Mouse (Mus musculus) myocyte (in vitro differentiated cells): ENCODE results near the gene Ankrd2. TPM values are rescaled to one million over a fixed set of nuclear protein-coding genes. Genes with fewer than 3 reads are reported as not detected.

Experiments
- H3K27me3 ChIP-seq: one replicate; pipeline ENCODE4 v1.6.1; 2011; ENCODE audit not compliant: control insufficient read depth, insufficient read depth, insufficient read length
- H3K36me3 ChIP-seq: one replicate; pipeline ENCODE4 v1.6.1; 2011; ENCODE audit not compliant: control insufficient read depth, insufficient read depth
- H3K4me2 ChIP-seq: one replicate; pipeline ENCODE4 v1.6.1; 2011; ENCODE audit warnings: low read depth, control low read depth
- H3K4me3 ChIP-seq: one replicate; pipeline ENCODE4 v1.5.1; 2011; ENCODE audit warnings: mild to moderate bottlenecking, control low read depth, moderate library complexity
- H3K79me2 ChIP-seq: one replicate; pipeline ENCODE4 v1.6.1; 2011; ENCODE audit not compliant: control insufficient read depth, insufficient read depth
- H3ac ChIP-seq: one replicate; pipeline ENCODE4 v1.6.1; 2011; ENCODE audit not compliant: control insufficient read depth, insufficient read length
- CEBPB ChIP-seq: IDR thresholded peaks from 2 replicates; pipeline ENCODE4 v1.6.1; 2011; ENCODE audit warnings: mild to moderate bottlenecking, moderate library complexity; ENCODE audit not compliant: poor library complexity, insufficient read depth, severe bottlenecking
- E2F4 ChIP-seq: IDR thresholded peaks from one replicate; pipeline ENCODE4 v1.6.1; 2011; ENCODE audit warnings: mild to moderate bottlenecking, control low read depth, moderate library complexity; ENCODE audit not compliant: insufficient read depth
- MAX ChIP-seq: IDR thresholded peaks from one replicate; pipeline ENCODE4 v1.6.1; 2011; ENCODE audit warnings: low read depth, mild to moderate bottlenecking, control low read depth
- MYOD1 ChIP-seq, 3 experiments: IDR thresholded peaks; one replicate each; pipeline ENCODE4 v1.6.1; 2011; ENCODE audit warnings: control low read depth in 2 of 3, low read depth in 2 of 3, mild to moderate bottlenecking in 2 of 3, moderate library complexity in 1 of 3; ENCODE audit not compliant: insufficient read length in 2 of 3, control insufficient read depth in 1 of 3
- MYOG ChIP-seq, 3 experiments: IDR thresholded peaks; one replicate each; pipeline ENCODE4 v1.6.1; 2011; ENCODE audit warnings: control low read depth in 2 of 3, low read depth in 2 of 3, mild to moderate bottlenecking in 2 of 3; ENCODE audit not compliant: insufficient read length in 2 of 3, control insufficient read depth in 1 of 3, insufficient read depth in 1 of 3
- POLR2A ChIP-seq: IDR thresholded peaks from one replicate; pipeline ENCODE4 v1.6.1; 2011; ENCODE audit warnings: low read depth, mild to moderate bottlenecking, control low read depth, moderate library complexity; ENCODE audit not compliant: insufficient read length
- POLR2AphosphoS2 ChIP-seq: IDR thresholded peaks from one replicate; pipeline ENCODE4 v1.6.1; 2011; ENCODE audit warnings: low read depth, control low read depth; ENCODE audit not compliant: insufficient read length
- REST ChIP-seq: IDR thresholded peaks from one replicate; pipeline ENCODE4 v1.6.1; 2011; ENCODE audit warnings: mild to moderate bottlenecking, control low read depth, moderate library complexity; ENCODE audit not compliant: insufficient read depth, insufficient read length
- SRF ChIP-seq: IDR thresholded peaks from one replicate; pipeline ENCODE4 v1.6.1; 2011; ENCODE audit warnings: low read depth; ENCODE audit not compliant: control insufficient read depth, insufficient read length
- TCF12 ChIP-seq: IDR thresholded peaks from one replicate; pipeline ENCODE4 v1.6.1; 2011; ENCODE audit warnings: mild to moderate bottlenecking, control low read depth; ENCODE audit not compliant: poor library complexity, insufficient read depth, severe bottlenecking
- TCF3 ChIP-seq: IDR thresholded peaks from one replicate; pipeline ENCODE4 v1.6.1; 2011; ENCODE audit warnings: low read depth, control low read depth; ENCODE audit not compliant: insufficient read length
- USF1 ChIP-seq: IDR thresholded peaks from one replicate; pipeline ENCODE4 v1.6.1; 2011; ENCODE audit warnings: low read depth, mild to moderate bottlenecking, control low read depth, moderate library complexity
- polyA plus RNA-seq: library from polyadenylated mRNA; unstranded; fragments of >200 nt; fragmentation: generic; extraction: Trizol; gene quantifications from one replicate; pipeline ENCODE4 v1.2.1, GENCODE M21; 2012; ENCODE audit warnings: missing spikeins

Gene Ankrd2
- polyA plus RNA-seq, 1 experiment, result 110 TPM

- TF ChIP-seq SRF, result no peak
- no peak for TF ChIP-seq POLR2AphosphoS2
- TF ChIP-seq E2F4, result no peak
- no peak for TF ChIP-seq MAX
- TF ChIP-seq TCF12, result no peak
- no peak for TF ChIP-seq POLR2A
- 0 out of 2 replicates have a peak, but pooled peaks have one; percentile 21 for TF ChIP-seq CEBPB
- TF ChIP-seq REST, result no peak
- TF ChIP-seq TCF3, result no peak
- no peak for TF ChIP-seq USF1
- TF ChIP-seq MYOG (IDR thresholded peaks at IDR 0.05; ENCODE audit: control insufficient read depth in 1 of 3, insufficient read depth in 1 of 3, insufficient read length in 2 of 3, low read depth in 2 of 3), result peak in 1 of 3 experiments; percentile 9
- TF ChIP-seq MYOD1 (IDR thresholded peaks at IDR 0.05; ENCODE audit: control insufficient read depth in 1 of 3, insufficient read length in 2 of 3, low read depth in 2 of 3), result peak; percentile 46 to 89 (median 67)
- Histone ChIP-seq H3K79me2 (peaks cover 89% of the 10 kb centered on the region), H3K27me3 (no peaks in the 10 kb centered on the region), H3ac (no peak overlapping the region), H3K36me3 (peaks cover 3% of the 10 kb centered on the region), H3K4me3 (no peak overlapping the region), H3K4me2 (peak overlapping the region; percentile 71)
Measured at GRCm38 (mm10) chr19:41993484-41993883, 42.3 kb upstream of the Ankrd2 start.

GRCm38 (mm10) chr19:41994023-41994422, 41.8 kb upstream of the Ankrd2 start:
- Histone ChIP-seq H3K4me3 (no peak overlapping the region), H3K79me2 (peaks cover 84% of the 10 kb centered on the region)
- TF ChIP-seq REST (no peak), POLR2A (no peak), MYOG (IDR thresholded peaks at IDR 0.05; ENCODE audit: control insufficient read depth in 1 of 3, insufficient read depth in 1 of 3, insufficient read length in 2 of 3, low read depth in 2 of 3) (no peak), MYOD1 (IDR thresholded peaks at IDR 0.05; ENCODE audit: control insufficient read depth in 1 of 3, insufficient read length in 2 of 3, low read depth in 2 of 3) (no peak), USF1 (no peak), TCF12 (no peak), E2F4 (no peak), TCF3 (no peak), CEBPB (no peak), POLR2AphosphoS2 (no peak), MAX (no peak)

GRCm38 (mm10) chr19:41995483-41995882, 40.3 kb upstream of the Ankrd2 start:
- H3ac ChIP-seq, result no peak overlapping the region
- H3K79me2 ChIP-seq, result peaks cover 79% of the 10 kb centered on the region
- H3K27me3 ChIP-seq, result no peaks in the 10 kb centered on the region
- TF ChIP-seq SRF (no peak), CEBPB (no peak), POLR2A (no peak), USF1 (no peak), TCF12 (no peak), MAX (no peak), TCF3 (no peak), E2F4 (no peak)
- H3K36me3 ChIP-seq, result peaks cover 3% of the 10 kb centered on the region
- no peak overlapping the region for H3K4me3 ChIP-seq
- H3K4me2 ChIP-seq, result peak overlapping the region; percentile 14

More at GRCm38 (mm10) chr19:41994023-41994422, 41.8 kb upstream of the Ankrd2 start:
- Histone ChIP-seq H3K36me3 (peaks cover 3% of the 10 kb centered on the region), H3ac (no peak overlapping the region), H3K4me2 (peak overlapping the region; percentile 71), H3K27me3 (no peaks in the 10 kb centered on the region)

- H3K36me3 ChIP-seq, result peaks cover 3% of the 10 kb centered on the region
- no peaks in the 10 kb centered on the region for H3K27me3 ChIP-seq
- H3K4me2 ChIP-seq, result no peak overlapping the region
- H3ac ChIP-seq, result no peak overlapping the region
- TF ChIP-seq TCF3 (no peak), E2F4 (no peak), MYOG (IDR thresholded peaks at IDR 0.05; ENCODE audit: control insufficient read depth in 1 of 3, insufficient read depth in 1 of 3, insufficient read length in 2 of 3, low read depth in 2 of 3) (no peak)
- H3K4me3 ChIP-seq, result no peak overlapping the region
- peaks cover 76% of the 10 kb centered on the region for H3K79me2 ChIP-seq
Measured at GRCm38 (mm10) chr19:41997090-41997489, 38.7 kb upstream of the Ankrd2 start.

GRCm38 (mm10) chr19:41998770-41999548, 36.8 kb upstream of the Ankrd2 start:
- Histone ChIP-seq H3K27me3 (no peaks in the 10 kb centered on the region), H3K4me3 (no peak overlapping the region), H3ac (no peak overlapping the region), H3K36me3 (peaks cover 3% of the 10 kb centered on the region), H3K79me2 (peaks cover 84% of the 10 kb centered on the region), H3K4me2 (peak overlapping the region; percentile 62)
- TF ChIP-seq POLR2A, result no peak
- no peak for TF ChIP-seq TCF12
- TF ChIP-seq USF1, result no peak
- TF ChIP-seq MYOG (IDR thresholded peaks at IDR 0.05; ENCODE audit: control insufficient read depth in 1 of 3, insufficient read depth in 1 of 3, insufficient read length in 2 of 3, low read depth in 2 of 3), result no peak
- no peak for TF ChIP-seq MAX
- TF ChIP-seq CEBPB, result 0 out of 2 replicates have a peak, but pooled peaks have one; percentile 26
- no peak for TF ChIP-seq MYOD1 (IDR thresholded peaks at IDR 0.05; ENCODE audit: control insufficient read depth in 1 of 3, insufficient read length in 2 of 3, low read depth in 2 of 3)
